Mouse (Mus musculus) embryonic facial prominence, embryonic 11.5 days (tissue): Measurements from ENCODE around the gene Bcl7c. TPM values are rescaled to one million over a fixed set of nuclear protein-coding genes. Genes with fewer than 3 reads are reported as not detected.
"Not testable (repeated sequence)": the region's sequence is repeated elsewhere in the genome, so short reads cannot be mapped to it uniquely, and the experiment has no call there.

Source experiments
- ATAC-seq: fragments of 200-750 bp; cut with Nextera tagmentation; replicated peaks from 2 replicates; pipeline ENCODE4 v1.8.0; 2017; ENCODE audit warnings: low read depth; ENCODE audit not compliant: insufficient number of reproducible peaks, low FRiP score, low TSS enrichment
- DNase-seq: peaks from one replicate; pipeline ENCODE4 v3.0.0-alpha.2; 2015; ENCODE audit warnings: low spot score
- H3K27ac ChIP-seq: fragments of 300-500 bp; sonication (generic); replicated peaks from 2 replicates; pipeline ENCODE4 v1.5.1; 2014; ENCODE audit warnings: mild to moderate bottlenecking, low read depth, low read length, control low read depth
- H3K27me3 ChIP-seq: fragments of 300-500 bp; sonication (generic); 2 replicates; pipeline ENCODE4 v1.6.1; 2014; ENCODE audit warnings: mild to moderate bottlenecking, low read length, moderate library complexity, mixed read lengths; ENCODE audit not compliant: control insufficient read depth, insufficient read depth
- H3K36me3 ChIP-seq: fragments of 300-500 bp; sonication (generic); replicated peaks from 2 replicates; pipeline ENCODE4 v1.6.1; 2014; ENCODE audit warnings: low read depth, mild to moderate bottlenecking, low read length, moderate library complexity, mixed read lengths; ENCODE audit not compliant: control insufficient read depth, insufficient read depth
- H3K4me1 ChIP-seq: fragments of 300-500 bp; sonication (generic); 2 replicates; pipeline ENCODE4 v1.6.1; 2014; ENCODE audit warnings: low read length, mixed read lengths; ENCODE audit not compliant: control insufficient read depth, insufficient read depth
- H3K4me2 ChIP-seq: fragments of 300-500 bp; sonication (generic); 2 replicates; pipeline ENCODE4 v1.6.1; 2014; ENCODE audit warnings: low read depth, mild to moderate bottlenecking, control low read depth, low read length, moderate library complexity
- H3K4me3 ChIP-seq: fragments of 300-500 bp; sonication (generic); 2 replicates; pipeline ENCODE4 v1.5.1; 2014; ENCODE audit warnings: low read depth, low read length, control low read depth
- H3K9ac ChIP-seq: fragments of 300-500 bp; sonication (generic); replicated peaks from 2 replicates; pipeline ENCODE4 v1.6.1; 2014; ENCODE audit warnings: mild to moderate bottlenecking, control low read depth, low read length
- H3K9me3 ChIP-seq: fragments of 300-500 bp; sonication (generic); replicated peaks from 2 replicates; pipeline ENCODE4 v1.6.1; 2016; ENCODE audit warnings: mild to moderate bottlenecking, low read length, inconsistent platforms, mixed read lengths; ENCODE audit not compliant: control insufficient read depth
- WGBS: fragments of 180-500 bp; shearing (Covaris S2); extraction: QIAGEN DNeasy Blood & Tissue Kit; methylation state at CpG from one replicate; pipeline ENCODE4 v1.1.7; 2014; 5-methylcytosine and 5-hydroxymethylcytosine counted together
- polyA plus RNA-seq: library from polyadenylated mRNA; unstranded; fragments of >200 nt; fragmentation: Nextera tagmentation; extraction: Ambion mirVana; gene quantifications from 2 replicates; pipeline ENCODE4 v1.2.1, GENCODE M21; 2014

Gene Bcl7c
- polyA plus RNA-seq, 1 experiment from 2014 or later, result 86.6 TPM

GRCm38 (mm10) chr7:127700712-127701331, 7.9 kb downstream of the Bcl7c start:
- 81% methylated on average over 3 of the region's 3 CpGs for WGBS
- no peak overlapping the region for H3K27ac ChIP-seq
- DNase-seq (no peak), ATAC-seq (no peak)
- H3K4me3 ChIP-seq, result no peak overlapping the region
- H3K27me3 ChIP-seq, result no peaks in the 10 kb centered on the region
- H3K9ac ChIP-seq, result no peak overlapping the region
- H3K4me1 ChIP-seq, result no peaks in the 10 kb centered on the region
- H3K4me2 ChIP-seq, result no peak overlapping the region
- H3K9me3 ChIP-seq, result no peaks in the 10 kb centered on the region
- H3K36me3 ChIP-seq, result no peaks in the 10 kb centered on the region; the same call in 1 of the 2 replicates

GRCm38 (mm10) chr7:127698986-127699385, 9.7 kb downstream of the Bcl7c start:
- ATAC-seq (no peak), DNase-seq (no peak)
- H3K9me3 ChIP-seq, result no peaks in the 10 kb centered on the region
- H3K4me2 ChIP-seq, result no peak overlapping the region
- H3K27ac ChIP-seq, result no peak overlapping the region
- 82% methylated on average over 6 of the region's 6 CpGs for WGBS
- H3K9ac ChIP-seq, result no peak overlapping the region
- H3K4me1 ChIP-seq, result no peaks in the 10 kb centered on the region
- H3K4me3 ChIP-seq, result no peak overlapping the region
- H3K27me3 ChIP-seq, result no peaks in the 10 kb centered on the region
- H3K36me3 ChIP-seq, result no peaks in the 10 kb centered on the region; the same call in none of the 2 replicates

- 92% methylated on average over 7 of the region's 7 CpGs for WGBS
- not testable (repeated sequence) for H3K27ac ChIP-seq, H3K4me2 ChIP-seq, ATAC-seq, H3K36me3 ChIP-seq, H3K9me3 ChIP-seq, H3K27me3 ChIP-seq, H3K4me1 ChIP-seq, H3K9ac ChIP-seq, DNase-seq, H3K4me3 ChIP-seq
Observed at GRCm38 (mm10) chr7:127693730-127694129, 15.0 kb downstream of the Bcl7c start.

DNA sequence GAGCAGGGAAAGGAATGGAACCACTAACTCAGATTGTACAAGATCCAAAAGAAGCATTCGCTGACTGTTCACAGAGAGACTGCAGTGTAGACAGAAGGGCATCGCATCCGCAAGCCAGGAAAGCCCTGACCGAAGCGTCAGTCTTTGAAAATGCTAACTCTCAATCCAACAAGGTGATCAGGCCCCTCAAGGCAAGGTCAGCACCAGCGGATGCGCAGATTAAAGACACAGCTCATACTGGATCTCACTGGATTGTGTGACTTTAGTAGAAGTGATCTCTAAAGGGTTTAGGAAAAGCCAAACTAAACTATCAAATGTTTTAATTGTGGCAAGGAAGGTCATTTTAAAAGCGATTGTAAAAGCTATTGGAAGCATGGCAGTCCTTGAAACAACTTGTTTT, 15.4 kb downstream of the Bcl7c start:
- Histone ChIP-seq H3K27me3 (no peaks in the 10 kb centered on the region), H3K27ac (no peak overlapping the region), H3K4me1 (no peaks in the 10 kb centered on the region; the same call in 1 of the 2 replicates), H3K9me3 (no peaks in the 10 kb centered on the region), H3K36me3 (no peaks in the 10 kb centered on the region; the same call in 1 of the 2 replicates), H3K4me2 (no peak overlapping the region), H3K9ac (no peak overlapping the region), H3K4me3 (no peak overlapping the region)
- no peak for DNase-seq
- no peak for ATAC-seq
- WGBS, result 93% methylated on average over 8 of the region's 8 CpGs

DNA sequence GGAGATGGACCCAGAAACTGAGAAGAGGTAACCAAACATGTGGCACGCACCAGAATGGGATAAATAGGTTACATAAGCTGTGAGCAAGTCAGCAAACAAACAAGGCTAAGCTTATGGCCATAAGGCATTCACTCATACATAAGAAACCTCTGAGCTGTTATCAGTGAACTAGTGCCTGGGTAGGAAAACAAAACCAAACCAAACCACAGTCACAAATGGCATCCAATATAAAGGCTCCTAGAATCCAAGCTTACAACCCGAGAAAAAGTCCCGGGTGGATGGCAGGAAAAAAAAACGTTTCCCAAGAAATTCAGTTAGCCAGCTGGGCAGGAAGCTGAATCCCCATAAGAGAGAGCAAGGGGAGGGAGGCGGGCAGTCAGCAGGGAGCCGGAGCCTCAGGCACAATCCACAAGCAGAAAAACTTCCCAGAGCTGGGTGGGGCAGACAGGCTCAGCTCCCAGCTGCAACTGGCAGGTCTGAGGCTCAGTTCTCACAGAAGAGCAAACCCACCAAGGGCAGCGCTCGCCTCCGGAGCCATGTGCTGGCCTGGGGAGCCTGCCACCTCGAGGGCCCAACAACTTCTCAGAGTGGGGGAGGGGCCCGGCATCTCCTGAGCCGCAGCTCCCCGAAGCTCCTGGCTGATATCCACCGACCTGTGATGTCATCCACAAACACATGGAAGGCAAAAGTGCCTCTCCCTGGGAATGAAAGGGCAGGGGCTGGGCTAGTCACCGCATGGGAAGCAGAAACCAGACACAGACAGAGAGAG, 17.3 kb downstream of the Bcl7c start:
- DNase-seq (peak; percentile 67), ATAC-seq (peak; percentile 79; the same call in 1 of the 2 replicates)
- H3K4me2 ChIP-seq, result peak overlapping the region; percentile 42
- H3K27me3 ChIP-seq, result no peaks in the 10 kb centered on the region
- peak overlapping the region; percentile 47; the same call in 1 of the 2 replicates for H3K9ac ChIP-seq
- no peaks in the 10 kb centered on the region; the same call in 1 of the 2 replicates for H3K4me1 ChIP-seq
- H3K27ac ChIP-seq, result peak overlapping the region; percentile 56
- no peak overlapping the region for H3K4me3 ChIP-seq
- H3K9me3 ChIP-seq, result no peaks in the 10 kb centered on the region
- no peaks in the 10 kb centered on the region; the same call in 1 of the 2 replicates for H3K36me3 ChIP-seq
- WGBS, result 5% methylated on average over 15 of the region's 15 CpGs

DNA sequence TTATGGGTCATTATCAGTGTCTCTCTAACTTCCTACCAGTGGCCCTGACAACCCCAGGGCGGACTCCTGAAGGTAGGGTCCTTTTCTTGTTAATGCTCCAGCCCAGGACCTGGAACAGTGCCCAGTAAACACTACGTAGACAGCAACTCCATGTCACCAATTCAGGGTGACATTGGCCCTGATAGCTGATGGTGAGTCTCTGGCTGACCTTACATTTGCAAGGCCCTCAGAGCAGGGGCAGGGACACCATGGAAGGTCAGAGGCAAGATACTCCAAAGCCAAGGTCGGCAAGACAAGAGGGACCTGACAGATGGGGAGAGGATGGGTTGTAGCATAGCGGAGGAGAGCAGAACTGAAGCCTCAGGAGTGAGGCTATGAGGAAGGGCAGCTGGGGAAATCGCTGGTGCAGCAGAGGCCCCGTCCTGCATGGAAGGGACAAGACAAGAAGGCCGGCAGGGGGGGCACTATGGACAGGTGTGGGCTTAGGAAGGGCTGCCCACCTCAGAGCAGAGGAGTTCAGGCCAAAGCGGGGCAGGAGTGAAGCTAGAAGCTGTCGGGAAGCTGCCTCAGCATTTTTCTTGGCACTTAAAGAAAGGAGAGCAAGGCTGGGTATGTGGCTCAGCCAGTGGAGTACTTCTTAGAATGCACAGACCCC, 19.0 kb downstream of the Bcl7c start:
- Histone ChIP-seq H3K9ac (no peak overlapping the region), H3K4me1 (no peaks in the 10 kb centered on the region; the same call in 1 of the 2 replicates), H3K27me3 (no peaks in the 10 kb centered on the region), H3K4me3 (no peak overlapping the region), H3K4me2 (no peak overlapping the region), H3K9me3 (no peaks in the 10 kb centered on the region), H3K36me3 (no peaks in the 10 kb centered on the region), H3K27ac (no peak overlapping the region)
- WGBS, result 73% methylated on average over 9 of the region's 9 CpGs
- ATAC-seq (no peak), DNase-seq (no peak)

DNA sequence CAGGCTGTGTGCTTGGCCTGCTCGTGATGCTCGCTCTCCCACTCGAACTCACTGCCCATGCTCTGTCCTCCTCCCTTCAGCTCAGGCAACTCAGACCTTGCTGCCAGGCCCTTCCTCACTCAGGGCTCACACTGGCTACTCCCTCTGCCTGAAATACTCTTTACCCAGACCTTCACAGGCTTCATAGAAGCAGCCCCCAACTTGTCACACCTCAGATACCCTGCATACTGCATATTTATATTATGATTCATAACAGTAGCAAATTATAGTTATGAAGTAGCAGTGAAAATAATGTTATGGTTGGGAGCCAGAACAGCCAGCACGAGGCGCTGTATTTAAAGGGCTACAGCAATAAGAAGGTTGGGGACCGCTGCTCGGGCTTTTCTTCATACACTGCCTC, 19.8 kb downstream of the Bcl7c start:
- 86% methylated on average over 7 of the region's 7 CpGs for WGBS

More for the DNA sequence above, 19.8 kb downstream of the Bcl7c start:
- DNase-seq (no peak), ATAC-seq (no peak)
- H3K9me3 ChIP-seq, result no peaks in the 10 kb centered on the region
- no peak overlapping the region for H3K4me2 ChIP-seq
- H3K4me3 ChIP-seq, result no peak overlapping the region
- no peaks in the 10 kb centered on the region for H3K36me3 ChIP-seq
- H3K9ac ChIP-seq, result no peak overlapping the region
- no peaks in the 10 kb centered on the region; the same call in 1 of the 2 replicates for H3K4me1 ChIP-seq
- H3K27ac ChIP-seq, result no peak overlapping the region
- no peaks in the 10 kb centered on the region for H3K27me3 ChIP-seq
